Mouse (Mus musculus) midbrain, embryonic 12.5 days (tissue): Measurements from ENCODE around the gene Gprin1. TPM values are rescaled to one million over a fixed set of nuclear protein-coding genes. Genes with fewer than 3 reads are reported as not detected.
A peak's percentile ranks its signal among the peaks of the same experiment; 100 is the strongest.
"Not testable (repeated sequence)": the region's sequence is repeated elsewhere in the genome, so short reads cannot be mapped to it uniquely, and the experiment has no call there.

Experiments used
- ATAC-seq: fragments of 200-750 bp; cut with Nextera tagmentation; 2 replicates; pipeline ENCODE4 v1.8.0; 2017; ENCODE audit warnings: low read depth, moderate TSS enrichment, moderate library complexity; ENCODE audit not compliant: low FRiP score
- H3K27ac ChIP-seq: fragments of 300-500 bp; sonication (generic); replicated peaks from 2 replicates; pipeline ENCODE4 v1.5.1; 2016; ENCODE audit warnings: mild to moderate bottlenecking
- H3K27me3 ChIP-seq: fragments of 300-500 bp; sonication (generic); 2 replicates; pipeline ENCODE4 v1.6.1; 2016; ENCODE audit warnings: mild to moderate bottlenecking
- H3K36me3 ChIP-seq: fragments of 300-500 bp; sonication (generic); 2 replicates; pipeline ENCODE4 v1.6.1; 2016
- H3K4me1 ChIP-seq: fragments of 300-500 bp; sonication (generic); 2 replicates; pipeline ENCODE4 v1.6.1; 2016
- H3K4me2 ChIP-seq: fragments of 300-500 bp; sonication (generic); replicated peaks from 2 replicates; pipeline ENCODE4 v1.6.1; 2016; ENCODE audit warnings: mild to moderate bottlenecking, moderate library complexity
- H3K4me3 ChIP-seq: fragments of 300-500 bp; sonication (generic); 2 replicates; pipeline ENCODE4 v1.5.1; 2016; ENCODE audit warnings: mild to moderate bottlenecking
- H3K9ac ChIP-seq: fragments of 300-500 bp; sonication (generic); replicated peaks from 2 replicates; pipeline ENCODE4 v1.6.1; 2016; ENCODE audit warnings: mild to moderate bottlenecking, moderate library complexity
- H3K9me3 ChIP-seq: fragments of 300-500 bp; sonication (generic); 2 replicates; pipeline ENCODE4 v1.6.1; 2016; ENCODE audit warnings: mild to moderate bottlenecking
- WGBS: fragments of 180-500 bp; shearing (Covaris S2); methylation state at CpG from one replicate; pipeline ENCODE4 v1.1.7; 2016; 5-methylcytosine and 5-hydroxymethylcytosine counted together
- polyA plus RNA-seq: library from polyadenylated mRNA; unstranded; fragments of >200 nt; fragmentation: Nextera tagmentation; extraction: Ambion mirVana; gene quantifications from 2 replicates; pipeline ENCODE4 v1.2.1, GENCODE M21; 2016

Gprin1 gene
- 12.6 and 16.7 TPM in 2 replicates for polyA plus RNA-seq

GRCm38 (mm10) chr13:54749864-54750411 lies at the start of gene Gprin1:
TSS of gene Gprin1 (minus strand) at chr13:54749874.
- peak within 1 kb of the TSS; percentile 85 for H3K27ac ChIP-seq
- H3K4me1 ChIP-seq, result peaks cover 56% of the 10 kb centered on the region
- H3K9ac ChIP-seq, result peak within 1 kb of the TSS; percentile 82
- H3K27me3 ChIP-seq, result peaks cover 52% of the 10 kb centered on the region
- peak within 1 kb of the TSS; percentile 82 for H3K4me3 ChIP-seq
- H3K36me3 ChIP-seq, result no peaks in the 10 kb centered on the region
- peak within 1 kb of the TSS; percentile 78 for H3K4me2 ChIP-seq
- WGBS, result 2% methylated on average over 26 of the region's 29 CpGs
- ATAC-seq, result peak; percentile 81
- H3K9me3 ChIP-seq, result no peaks in the 10 kb centered on the region

GRCm38 (mm10) chr13:54798740-54799139 lies 49.1 kb upstream of the Gprin1 start:
- WGBS, result 85% methylated on average over 10 of the region's 10 CpGs
- no peak for ATAC-seq
- no peak overlapping the region for H3K4me3 ChIP-seq

GRCm38 (mm10) chr13:54797861-54798643 lies 48.4 kb upstream of the Gprin1 start:
- Histone ChIP-seq H3K4me3 (no peak overlapping the region), H3K36me3 (no peaks in the 10 kb centered on the region), H3K27me3 (peaks cover 58% of the 10 kb centered on the region), H3K4me2 (no peak overlapping the region), H3K9me3 (no peaks in the 10 kb centered on the region), H3K4me1 (peaks cover 3% of the 10 kb centered on the region; the same call in 1 of the 2 replicates), H3K9ac (no peak overlapping the region), H3K27ac (no peak overlapping the region)
- WGBS, result 85% methylated on average over 16 of the region's 16 CpGs
- ATAC-seq, result no peak

More at GRCm38 (mm10) chr13:54798740-54799139, 49.1 kb upstream of the Gprin1 start:
- Histone ChIP-seq H3K9ac (no peak overlapping the region), H3K27ac (no peak overlapping the region), H3K36me3 (no peaks in the 10 kb centered on the region), H3K27me3 (peaks cover 53% of the 10 kb centered on the region), H3K4me1 (peaks cover 3% of the 10 kb centered on the region; the same call in 1 of the 2 replicates), H3K4me2 (no peak overlapping the region), H3K9me3 (no peaks in the 10 kb centered on the region)

- Histone ChIP-seq H3K27me3 (peaks cover 64% of the 10 kb centered on the region), H3K9me3 (no peaks in the 10 kb centered on the region), H3K27ac (no peak overlapping the region), H3K4me3 (no peak overlapping the region), H3K4me1 (peaks cover 6% of the 10 kb centered on the region; the same call in 1 of the 2 replicates), H3K36me3 (no peaks in the 10 kb centered on the region), H3K4me2 (no peak overlapping the region), H3K9ac (no peak overlapping the region)
- 35% methylated on average over 4 of the region's 4 CpGs for WGBS
- no peak; the same call in 1 of the 2 replicates for ATAC-seq
These were observed 47.7 kb upstream of the Gprin1 start for GRCm38 (mm10) chr13:54797356-54797755.

- no peak for ATAC-seq
- H3K27me3 ChIP-seq, result peaks cover 79% of the 10 kb centered on the region
These were observed 45.2 kb upstream of the Gprin1 start for GRCm38 (mm10) chr13:54794843-54795242.

GRCm38 (mm10) chr13:54794002-54794577 lies 44.4 kb upstream of the Gprin1 start:
- H3K9ac ChIP-seq, result no peak overlapping the region
- peaks cover 83% of the 10 kb centered on the region for H3K27me3 ChIP-seq
- no peak for ATAC-seq
- no peak overlapping the region for H3K4me2 ChIP-seq
- H3K27ac ChIP-seq, result no peak overlapping the region
- H3K36me3 ChIP-seq, result no peaks in the 10 kb centered on the region
- no peaks in the 10 kb centered on the region for H3K9me3 ChIP-seq
- 84% methylated on average over 16 of the region's 16 CpGs for WGBS
- peaks cover 20% of the 10 kb centered on the region for H3K4me1 ChIP-seq
- H3K4me3 ChIP-seq, result no peak overlapping the region

More at GRCm38 (mm10) chr13:54794843-54795242, 45.2 kb upstream of the Gprin1 start:
- Histone ChIP-seq H3K4me1 (peaks cover 15% of the 10 kb centered on the region), H3K27ac (no peak overlapping the region), H3K4me3 (no peak overlapping the region), H3K4me2 (no peak overlapping the region), H3K9me3 (no peaks in the 10 kb centered on the region), H3K36me3 (no peaks in the 10 kb centered on the region), H3K9ac (no peak overlapping the region)
- 47% methylated on average over 5 of the region's 5 CpGs for WGBS

- no peak for ATAC-seq
- Histone ChIP-seq H3K27me3 (peaks cover 68% of the 10 kb centered on the region), H3K4me1 (peaks cover 20% of the 10 kb centered on the region)
These were observed 42.9 kb upstream of the Gprin1 start for GRCm38 (mm10) chr13:54792259-54793230.

GRCm38 (mm10) chr13:54789561-54790397 lies 40.1 kb upstream of the Gprin1 start:
- ATAC-seq, result peak; percentile 67
- H3K9ac ChIP-seq, result peak overlapping the region; percentile 69
- no peaks in the 10 kb centered on the region for H3K9me3 ChIP-seq
- 0 out of 2 replicates have a peak overlapping the region, but pooled peaks have one; percentile 15 for H3K27ac ChIP-seq
- H3K27me3 ChIP-seq, result peaks cover 47% of the 10 kb centered on the region
- peaks cover 20% of the 10 kb centered on the region for H3K4me1 ChIP-seq
- under 1% methylated on average over 36 of the region's 38 CpGs for WGBS
- H3K4me3 ChIP-seq, result peak overlapping the region; percentile 60
- H3K4me2 ChIP-seq, result peak overlapping the region; percentile 96
- H3K36me3 ChIP-seq, result no peaks in the 10 kb centered on the region

More at GRCm38 (mm10) chr13:54792259-54793230, 42.9 kb upstream of the Gprin1 start:
- Histone ChIP-seq H3K9me3 (no peaks in the 10 kb centered on the region), H3K36me3 (no peaks in the 10 kb centered on the region), H3K27ac (no peak overlapping the region), H3K4me3 (no peak overlapping the region), H3K4me2 (no peak overlapping the region), H3K9ac (no peak overlapping the region)
- 24% methylated on average over 21 of the region's 21 CpGs for WGBS

- no peaks in the 10 kb centered on the region for H3K36me3 ChIP-seq
- WGBS, result 3% methylated on average over 45 of the region's 49 CpGs
- H3K4me2 ChIP-seq, result peak within 1 kb of the TSS; percentile 96
- H3K27me3 ChIP-seq, result peaks cover 40% of the 10 kb centered on the region
- peak within 1 kb of the TSS; percentile 60 for H3K4me3 ChIP-seq
- H3K27ac ChIP-seq, result 0 out of 2 replicates have a peak within 1 kb of the TSS, but pooled peaks have one; percentile 15
- peaks cover 17% of the 10 kb centered on the region for H3K4me1 ChIP-seq
- H3K9me3 ChIP-seq, result no peaks in the 10 kb centered on the region
- H3K9ac ChIP-seq, result peak within 1 kb of the TSS; percentile 69
- ATAC-seq, result peak; percentile 84
These were observed 39.3 kb upstream of the Gprin1 start, which contains the start of gene Tspan17 for GRCm38 (mm10) chr13:54788740-54789560. TSS of gene Tspan17 (plus strand) at chr13:54789377.

- not testable (repeated sequence) for H3K36me3 ChIP-seq, H3K27ac ChIP-seq, H3K4me2 ChIP-seq, H3K9me3 ChIP-seq, H3K4me3 ChIP-seq, ATAC-seq, H3K9ac ChIP-seq
- peaks cover 16% of the 10 kb centered on the region for H3K4me1 ChIP-seq
- WGBS, result 81% methylated on average over 2 of the region's 2 CpGs
- peaks cover 31% of the 10 kb centered on the region for H3K27me3 ChIP-seq
These were observed 37.9 kb upstream of the Gprin1 start for GRCm38 (mm10) chr13:54787591-54787990.
